32 mouse cellular contexts compared by ENCODE assay signal in the genomic region with DNA sequence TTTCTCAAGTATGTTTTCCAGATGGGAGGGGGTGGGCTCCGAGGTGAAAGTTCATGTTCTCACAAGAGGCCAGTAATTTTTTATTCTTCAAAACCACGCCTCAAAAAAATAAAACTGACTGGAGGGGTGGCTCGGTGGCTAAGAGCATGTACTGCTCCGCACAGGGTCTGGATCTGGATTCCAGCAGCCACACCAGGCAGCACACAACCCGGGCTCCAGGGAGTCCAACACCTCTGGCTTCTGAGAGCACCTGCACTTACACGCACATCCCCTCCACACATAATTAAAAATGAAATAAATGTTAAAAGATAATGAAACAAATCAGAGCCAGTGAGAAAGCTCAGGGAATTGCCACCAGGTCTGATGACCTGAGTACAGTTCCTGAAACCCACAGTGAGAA. TPM values are rescaled to one million over a fixed set of nuclear protein-coding genes. Genes with fewer than 3 reads are reported as not detected.
DNase-seq lines count a peak whose midpoint lies in the region; ATAC-seq and TF ChIP-seq lines count a peak whose summit lies in the region.
"Had no signal": no experiment of that assay in that cellular context is flagged by ENCODE, and none has a peak within 500 bp of the region (broad histone marks: within the 10 kb centered on the region; RNA-seq: fewer than 3 reads in every experiment).

No protein-coding gene starts in this region.

- no peaks in the 10 kb centered on the region for H3K27me3 ChIP-seq in liver, adult 2 months (ENCODE audit: control insufficient read depth, insufficient read depth, low read length)
- peaks cover 16% of the 10 kb centered on the region; the same call in 1 of the 2 replicates for H3K27me3 ChIP-seq in liver, embryonic 12.5 days (replicated peaks)
- no peaks in the 10 kb centered on the region for H3K27me3 ChIP-seq in midbrain, embryonic 14.5 days (ENCODE audit: control insufficient read depth, insufficient read depth, low read length)
- H3K27me3 ChIP-seq in midbrain, embryonic 10.5 days (ENCODE audit: low read depth, poor library complexity, severe bottlenecking), result no peaks in the 10 kb centered on the region
- H3K27me3 ChIP-seq: liver, embryonic 13.5 days; midbrain, embryonic 13.5 days; neural tube, embryonic 15.5 days; stomach, embryonic 15.5 days had no signal

- H3K9me3 ChIP-seq in liver, embryonic 12.5 days (replicated peaks), result no peaks in the 10 kb centered on the region
- no peaks in the 10 kb centered on the region for H3K9me3 ChIP-seq in midbrain, embryonic 14.5 days (ENCODE audit: control insufficient read depth, low read length)
- H3K9me3 ChIP-seq in midbrain, embryonic 10.5 days (replicated peaks), result no peaks in the 10 kb centered on the region
- H3K9me3 ChIP-seq: liver, embryonic 13.5 days; midbrain, embryonic 13.5 days; neural tube, embryonic 15.5 days; stomach, embryonic 15.5 days had no signal

- 11% methylated on average over 6 of the region's 6 CpGs for WGBS in liver, adult 2 months
- WGBS in liver, embryonic 12.5 days (ENCODE audit: insufficient replicate concordance), result 65% methylated on average over 6 of the region's 6 CpGs
- 83% methylated on average over 6 of the region's 6 CpGs for WGBS in midbrain, embryonic 14.5 days
- WGBS in midbrain, embryonic 10.5 days, result 92% methylated on average over 6 of the region's 6 CpGs

- H3K4me2 ChIP-seq in liver, embryonic 12.5 days, result no peak overlapping the region
- H3K4me2 ChIP-seq in midbrain, embryonic 14.5 days (ENCODE audit: low read length), result no peak overlapping the region
- H3K4me2 ChIP-seq: hindbrain, embryonic 14.5 days; liver, embryonic 13.5 days; midbrain, embryonic 13.5 days; neural tube, embryonic 15.5 days; stomach, embryonic 15.5 days had no signal

- no peaks in the 10 kb centered on the region for H3K79me2 ChIP-seq in liver, adult 2 months (ENCODE audit: control insufficient read depth, insufficient read depth, low read length)

- TF ChIP-seq POLR2A in liver, adult 2 months (IDR thresholded peaks at IDR 0.05; ENCODE audit: extremely low read depth, insufficient read depth, low read length), result peak; percentile 80

- H3K9ac ChIP-seq in liver, adult 2 months (ENCODE audit: low read depth, low read length), result peak overlapping the region; percentile 71
- no peak overlapping the region for H3K9ac ChIP-seq in liver, embryonic 12.5 days
- no peak overlapping the region for H3K9ac ChIP-seq in midbrain, embryonic 14.5 days (replicated peaks; ENCODE audit: low read length)
- H3K9ac ChIP-seq: forebrain, postnatal 0 days; hindbrain, embryonic 14.5 days; liver, embryonic 13.5 days; midbrain, embryonic 13.5 days; neural tube, embryonic 15.5 days; stomach, embryonic 15.5 days had no signal

- peak overlapping the region; percentile 88 for H3K27ac ChIP-seq in liver, adult 2 months (replicated peaks; ENCODE audit: insufficient read depth, low read depth, low read length)
- no peak overlapping the region for H3K27ac ChIP-seq in liver, embryonic 12.5 days
- H3K27ac ChIP-seq in midbrain, embryonic 14.5 days (replicated peaks; ENCODE audit: low read depth, low read length), result no peak overlapping the region
- H3K27ac ChIP-seq in midbrain, embryonic 10.5 days (replicated peaks), result no peak overlapping the region
- H3K27ac ChIP-seq: gastrocnemius, adult 2 months; hindbrain, embryonic 14.5 days; kidney, postnatal 0 days; liver, embryonic 13.5 days; midbrain, embryonic 13.5 days; neural tube, embryonic 15.5 days; stomach, embryonic 15.5 days had no signal

- H3K4me1 ChIP-seq in liver, adult 2 months (ENCODE audit: control insufficient read depth, insufficient read depth, low read length), result peaks cover 17% of the 10 kb centered on the region
- H3K4me1 ChIP-seq in liver, embryonic 12.5 days, result peaks cover 20% of the 10 kb centered on the region
- H3K4me1 ChIP-seq in midbrain, embryonic 14.5 days (ENCODE audit: control insufficient read depth, insufficient read depth, low read length), result no peaks in the 10 kb centered on the region
- no peaks in the 10 kb centered on the region; the same call in 1 of the 2 replicates for H3K4me1 ChIP-seq in midbrain, embryonic 10.5 days
- H3K4me1 ChIP-seq: midbrain, embryonic 13.5 days; neural tube, embryonic 15.5 days had no signal

- peak overlapping the region; percentile 22 for H3K4me3 ChIP-seq in liver, adult 2 months (ENCODE audit: insufficient read depth, low read depth, low read length)
- H3K4me3 ChIP-seq in liver, embryonic 12.5 days, result no peak overlapping the region
- H3K4me3 ChIP-seq in midbrain, embryonic 14.5 days (replicated peaks; ENCODE audit: low read depth, low read length), result no peak overlapping the region
- H3K4me3 ChIP-seq in midbrain, embryonic 10.5 days, result no peak overlapping the region
- H3K4me3 ChIP-seq: gastrocnemius, adult 2 months; liver, embryonic 13.5 days; midbrain, embryonic 13.5 days; myocyte; neural tube, embryonic 15.5 days; stomach, embryonic 15.5 days had no signal

- no peak for ATAC-seq in liver, embryonic 12.5 days
- 0 out of 2 replicates have a peak, but pooled peaks have one; percentile 55 for ATAC-seq in erythroblast, adult 5-6 weeks (replicated peaks; ENCODE audit: low FRiP score, poor library complexity, severe bottlenecking)
- no peak for ATAC-seq in midbrain, embryonic 14.5 days (ENCODE audit: low FRiP score, low TSS enrichment)
- ATAC-seq: forebrain, postnatal 0 days; intestine, embryonic 16.5 days; midbrain, embryonic 13.5 days had no signal

- peak; percentile 83 for DNase-seq in liver, adult 2 months (ENCODE audit: extremely low read depth, low read depth, low spot score)
- DNase-seq in 3134 (ENCODE audit: extremely low read depth, insufficient read length, low spot score), result peak; percentile 42
- peak; percentile 82 for DNase-seq in CD4-positive helper T cell, adult 2 months (ENCODE audit: low read depth, low spot score)
- DNase-seq in midbrain, embryonic 14.5 days, result no peak
- no peak for DNase-seq in midbrain, embryonic 10.5 days (ENCODE audit: low spot score)
- DNase-seq: cerebellum, postnatal 14 days; embryo, embryonic 11 days; forebrain, postnatal 0 days; gastrocnemius, adult 2 months; heart, postnatal 36 days; liver, embryonic 13.5 days; spleen, adult 18-20 months; thymus, postnatal 25 days had no signal

- no peaks in the 10 kb centered on the region for H3K36me3 ChIP-seq in liver, adult 2 months (ENCODE audit: control insufficient read depth, insufficient read depth, low read length)
- no peaks in the 10 kb centered on the region for H3K36me3 ChIP-seq in liver, embryonic 12.5 days
- H3K36me3 ChIP-seq in midbrain, embryonic 14.5 days (ENCODE audit: control insufficient read depth, insufficient read depth, low read length), result no peaks in the 10 kb centered on the region
- no peaks in the 10 kb centered on the region for H3K36me3 ChIP-seq in midbrain, embryonic 10.5 days
- H3K36me3 ChIP-seq: liver, embryonic 13.5 days; midbrain, embryonic 13.5 days; neural tube, embryonic 15.5 days; stomach, embryonic 15.5 days had no signal

- no peak for TF ChIP-seq CTCF in liver, adult 2 months (IDR thresholded peaks at IDR 0.05; ENCODE audit: low read depth, low read length)

RNA-seq across cellular contexts. Expression of a gene that starts 6.9 kb away (rescaled TPM):
- total RNA-seq in liver, adult 2 months (2014; rRNA removed), result 21.5 and 28.1 TPM in 2 replicates
- polyA plus RNA-seq in liver, adult 2 months (2012; rRNA removed), result 54.3 and 66.1 TPM in 2 replicates
- 15.0 and 18.5 TPM in 2 replicates for polyA plus RNA-seq in liver, embryonic 12.5 days (2016; fragmentation: Nextera tagmentation; extraction: Ambion mirVana)
- 4.2 and 30.2 TPM in 2 replicates for total RNA-seq in erythroblast, adult 5-6 weeks (2015; ENCODE audit: low replicate concordance)
- 8.4 and 11.1 TPM in 2 replicates for total RNA-seq in erythroblast, adult 5-6 weeks (2017; ENCODE audit: low replicate concordance)
- not detected in 2 replicates for polyA plus RNA-seq in midbrain, embryonic 14.5 days (2014; fragmentation: Nextera tagmentation; extraction: Ambion mirVana)
- polyA plus RNA-seq in midbrain, embryonic 10.5 days (2016; fragmentation: Nextera tagmentation; extraction: Ambion mirVana), result 0.23 TPM in 1 of 2 replicates, not detected in the other
- total RNA-seq: forebrain, postnatal 0 days; gastrocnemius, adult 2 months; heart, postnatal 36 days; layer of hippocampus, adult 18-20 months; layer of hippocampus, postnatal 25 days; left cerebral cortex, postnatal 25 days; MEL had no signal
- polyA plus RNA-seq: forebrain, postnatal 0 days; heart, embryonic 14.5 days; hindbrain, embryonic 14.5 days; kidney, postnatal 0 days; midbrain, embryonic 13.5 days; neural tube, embryonic 15.5 days had no signal

RNA-seq across cellular contexts. Expression of a gene that starts 15.1 kb away (rescaled TPM):
- total RNA-seq in liver, adult 2 months (2014; rRNA removed), result 0.13 and 0.37 TPM in 2 replicates
- polyA plus RNA-seq in liver, adult 2 months (2012; rRNA removed), result 0.27 and 0.70 TPM in 2 replicates
- 0.37 and 0.53 TPM in 2 replicates for polyA plus RNA-seq in liver, embryonic 12.5 days (2016; fragmentation: Nextera tagmentation; extraction: Ambion mirVana)
- total RNA-seq in erythroblast, adult 5-6 weeks (2015; ENCODE audit: low replicate concordance), result not detected in 2 replicates
- not detected in 2 replicates for total RNA-seq in erythroblast, adult 5-6 weeks (2017; ENCODE audit: low replicate concordance)
- polyA plus RNA-seq in midbrain, embryonic 14.5 days (2014; fragmentation: Nextera tagmentation; extraction: Ambion mirVana), result not detected in 2 replicates
- not detected in 2 replicates for polyA plus RNA-seq in midbrain, embryonic 10.5 days (2016; fragmentation: Nextera tagmentation; extraction: Ambion mirVana)
- total RNA-seq: CH12.LX; forebrain, postnatal 0 days; gastrocnemius, adult 2 months; heart, postnatal 36 days; layer of hippocampus, adult 18-20 months; layer of hippocampus, postnatal 25 days; left cerebral cortex, postnatal 25 days; megakaryocyte progenitor cell, adult 5-6 weeks; MEL had no signal
- polyA plus RNA-seq: embryonic facial prominence, embryonic 14.5 days; forebrain, postnatal 0 days; gonadal fat pad, adult 2 months; heart, embryonic 14.5 days; hindbrain, embryonic 14.5 days; lung, embryonic 16.5 days; midbrain, embryonic 13.5 days; myocyte; neural tube, embryonic 15.5 days had no signal

RNA-seq across cellular contexts. Expression of a gene that starts 20.5 kb away (rescaled TPM):
- total RNA-seq in liver, adult 2 months (2014; rRNA removed), result 4.1 and 7.9 TPM in 2 replicates
- 4.4 and 9.2 TPM in 2 replicates for polyA plus RNA-seq in liver, adult 2 months (2012; rRNA removed)
- polyA plus RNA-seq in liver, embryonic 12.5 days (2016; fragmentation: Nextera tagmentation; extraction: Ambion mirVana), result 6.2 and 7.3 TPM in 2 replicates
- total RNA-seq in erythroblast, adult 5-6 weeks (2015; ENCODE audit: low replicate concordance), result not detected in 2 replicates
- total RNA-seq in erythroblast, adult 5-6 weeks (2017; ENCODE audit: low replicate concordance), result 1.4 and 2.1 TPM in 2 replicates
- polyA plus RNA-seq in midbrain, embryonic 14.5 days (2014; fragmentation: Nextera tagmentation; extraction: Ambion mirVana), result 1.9 TPM in 1 of 2 replicates, not detected in the other
- 1.0 and 2.8 TPM in 2 replicates for polyA plus RNA-seq in midbrain, embryonic 10.5 days (2016; fragmentation: Nextera tagmentation; extraction: Ambion mirVana)
- total RNA-seq: megakaryocyte progenitor cell, adult 5-6 weeks had no signal

RNA-seq across cellular contexts. Expression of a gene that starts 28.5 kb away (rescaled TPM):
- 456 and 810 TPM in 2 replicates for total RNA-seq in liver, adult 2 months (2014; rRNA removed)
- polyA plus RNA-seq in liver, adult 2 months (2012; rRNA removed), result 965 and 1,374 TPM in 2 replicates
- polyA plus RNA-seq in liver, embryonic 12.5 days (2016; fragmentation: Nextera tagmentation; extraction: Ambion mirVana), result 583 and 622 TPM in 2 replicates
- 79.2 and 134 TPM in 2 replicates for total RNA-seq in erythroblast, adult 5-6 weeks (2015; ENCODE audit: low replicate concordance)
- total RNA-seq in erythroblast, adult 5-6 weeks (2017; ENCODE audit: low replicate concordance), result 15.5 and 40.6 TPM in 2 replicates
- 397 and 514 TPM in 2 replicates for polyA plus RNA-seq in midbrain, embryonic 14.5 days (2014; fragmentation: Nextera tagmentation; extraction: Ambion mirVana)
- polyA plus RNA-seq in midbrain, embryonic 10.5 days (2016; fragmentation: Nextera tagmentation; extraction: Ambion mirVana), result 400 and 417 TPM in 2 replicates

RNA-seq across cellular contexts. Expression of a gene that starts 30.7 kb away (rescaled TPM):
- total RNA-seq in liver, adult 2 months (2014; rRNA removed), result 33.9 and 44.0 TPM in 2 replicates
- 185 and 198 TPM in 2 replicates for polyA plus RNA-seq in liver, adult 2 months (2012; rRNA removed)
- 93.2 and 101 TPM in 2 replicates for polyA plus RNA-seq in liver, embryonic 12.5 days (2016; fragmentation: Nextera tagmentation; extraction: Ambion mirVana)
- 51.9 and 92.4 TPM in 2 replicates for total RNA-seq in erythroblast, adult 5-6 weeks (2015; ENCODE audit: low replicate concordance)
- 11.8 and 18.7 TPM in 2 replicates for total RNA-seq in erythroblast, adult 5-6 weeks (2017; ENCODE audit: low replicate concordance)
- polyA plus RNA-seq in midbrain, embryonic 14.5 days (2014; fragmentation: Nextera tagmentation; extraction: Ambion mirVana), result 83.4 and 87.0 TPM in 2 replicates
- 76.2 and 82.5 TPM in 2 replicates for polyA plus RNA-seq in midbrain, embryonic 10.5 days (2016; fragmentation: Nextera tagmentation; extraction: Ambion mirVana)

Comparison
In these comparisons a context has a peak if more than half of its experiments do, and no peak if none do; other contexts are left out.
1. DNase-seq: peak in liver, adult 2 months (single experiment), 3134 (single experiment) and CD4-positive helper T cell, adult 2 months (single experiment); none in midbrain, embryonic 14.5 days (single experiment) and midbrain, embryonic 10.5 days (single experiment).
2. RNA of a gene that starts 6.9 kb away (polyA plus RNA-seq): 54.3 to 66.1 TPM in liver, adult 2 months and 15.0 to 18.5 TPM in liver, embryonic 12.5 days; 0.23 TPM in midbrain, embryonic 10.5 days and not detected in midbrain, embryonic 14.5 days; every median in the first group is over 10 times any median in the second.